Mouse (Mus musculus) liver, postnatal 0 days (tissue): Measurements from ENCODE around the gene Prss22. TPM values are rescaled to one million over a fixed set of nuclear protein-coding genes. Genes with fewer than 3 reads are reported as not detected.

Source experiments
- ATAC-seq: fragments of 200-750 bp; cut with Nextera tagmentation; 2 replicates; pipeline ENCODE4 v1.8.0; 2017; ENCODE audit warnings: mild to moderate bottlenecking, moderate library complexity
- DNase-seq: peaks from one replicate; pipeline ENCODE4 v3.0.0-alpha.2; 2016
- H3K27ac ChIP-seq: fragments of 300-500 bp; sonication (generic); 2 replicates; pipeline ENCODE4 v1.5.1; 2014; ENCODE audit warnings: antibody characterized with exemption, moderate library complexity, mild to moderate bottlenecking, low read depth
- H3K27me3 ChIP-seq: fragments of 300-500 bp; sonication (generic); 2 replicates; pipeline ENCODE4 v1.6.1; 2014; ENCODE audit warnings: low read length, control low read depth, mixed read lengths; ENCODE audit not compliant: insufficient read depth
- H3K36me3 ChIP-seq: fragments of 300-500 bp; sonication (generic); replicated peaks from 2 replicates; pipeline ENCODE4 v1.6.1; 2014; ENCODE audit warnings: mild to moderate bottlenecking, control low read depth, low read length, moderate library complexity, mixed read lengths; ENCODE audit not compliant: insufficient read depth
- H3K4me1 ChIP-seq: fragments of 300-500 bp; sonication (generic); 2 replicates; pipeline ENCODE4 v1.6.1; 2014; ENCODE audit warnings: antibody characterized with exemption, mild to moderate bottlenecking, control low read depth; ENCODE audit not compliant: insufficient read depth
- H3K4me2 ChIP-seq: fragments of 300-500 bp; sonication (generic); 2 replicates; pipeline ENCODE4 v1.6.1; 2014; ENCODE audit warnings: low read depth, mild to moderate bottlenecking, low read length, moderate library complexity, mixed read lengths
- H3K4me3 ChIP-seq: fragments of 300-500 bp; sonication (generic); 2 replicates; pipeline ENCODE4 v1.5.1; 2014; ENCODE audit warnings: low read depth, low read length
- H3K9ac ChIP-seq: fragments of 300-500 bp; sonication (generic); replicated peaks from 2 replicates; pipeline ENCODE4 v1.6.1; 2014; ENCODE audit warnings: mild to moderate bottlenecking, moderate library complexity
- H3K9me3 ChIP-seq: fragments of 300-500 bp; sonication (generic); 2 replicates; pipeline ENCODE4 v1.6.1; 2016; ENCODE audit warnings: mild to moderate bottlenecking, control low read depth, low read length, mixed read lengths
- CTCF ChIP-seq: sonication (generic); IDR thresholded peaks from 2 replicates; pipeline ENCODE4 v1.5.1; 2016; ENCODE audit warnings: antibody characterized with exemption, low read depth
- EP300 ChIP-seq: IDR thresholded peaks from 2 replicates; pipeline ENCODE4 v1.6.1; 2016; ENCODE audit warnings: antibody characterized with exemption, low read depth, mild to moderate bottlenecking
- WGBS: fragments of 180-500 bp; shearing (Covaris S2); extraction: QIAGEN DNeasy Blood & Tissue Kit; methylation state at CpG from one replicate; pipeline ENCODE4 v1.1.7; 2014; ENCODE audit not compliant: insufficient replicate concordance; 5-methylcytosine and 5-hydroxymethylcytosine counted together
- polyA plus RNA-seq: library from polyadenylated mRNA; unstranded; fragments of >200 nt; fragmentation: Nextera tagmentation; extraction: Ambion mirVana; gene quantifications from 2 replicates; pipeline ENCODE4 v1.2.1, GENCODE M21; 2015

Prss22 gene
- polyA plus RNA-seq, 1 experiment from 2014 or later = not detected

DNA sequence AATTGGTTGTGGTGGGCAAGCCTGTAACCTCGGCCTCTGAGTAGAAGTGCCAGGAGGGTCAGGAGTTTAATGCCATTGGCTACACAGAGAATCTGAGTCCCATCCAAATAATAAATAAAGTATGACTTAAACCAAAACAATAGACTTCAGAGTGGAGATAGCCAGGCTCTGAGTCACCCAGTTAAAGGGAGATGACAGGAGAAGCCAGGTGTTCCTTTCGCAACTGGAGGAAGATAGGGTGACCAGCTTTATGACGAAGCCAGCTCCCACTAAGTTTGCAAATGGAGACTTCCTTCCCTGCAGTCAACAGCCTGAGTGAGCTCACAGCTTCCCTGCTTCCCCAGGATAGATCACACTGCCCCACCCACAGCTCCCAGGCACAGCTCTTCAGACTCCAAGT lies 18.4 kb downstream of the Prss22 start:
- TF ChIP-seq CTCF (no peak), EP300 (no peak)
- Histone ChIP-seq H3K27ac (no peak overlapping the region), H3K4me1 (peaks cover 7% of the 10 kb centered on the region), H3K4me3 (no peak overlapping the region), H3K9me3 (no peaks in the 10 kb centered on the region), H3K27me3 (no peaks in the 10 kb centered on the region), H3K9ac (no peak overlapping the region), H3K36me3 (no peaks in the 10 kb centered on the region), H3K4me2 (no peak overlapping the region)
- ATAC-seq = no peak
- WGBS = 66% methylated on average over 3 of the region's 3 CpGs
- no peak for DNase-seq

- WGBS = 72% methylated on average over 4 of the region's 4 CpGs
- H3K36me3 ChIP-seq = no peaks in the 10 kb centered on the region
- peaks cover 3% of the 10 kb centered on the region; the same call in 1 of the 2 replicates for H3K4me1 ChIP-seq
- no peaks in the 10 kb centered on the region for H3K27me3 ChIP-seq
- H3K27ac ChIP-seq = no peak overlapping the region
- no peak overlapping the region for H3K9ac ChIP-seq
- no peak for TF ChIP-seq EP300
- TF ChIP-seq CTCF = no peak
- DNase-seq = no peak
- H3K4me2 ChIP-seq = no peak overlapping the region
- ATAC-seq = peak; percentile 56; the same call in 1 of the 2 replicates
- no peak overlapping the region for H3K4me3 ChIP-seq
- no peaks in the 10 kb centered on the region for H3K9me3 ChIP-seq
Measured at GRCm38 (mm10) chr17:23976665-23977064, 21.2 kb downstream of the Prss22 start.

- DNase-seq (no peak), ATAC-seq (no peak)
- Histone ChIP-seq H3K36me3 (no peaks in the 10 kb centered on the region), H3K27me3 (no peaks in the 10 kb centered on the region), H3K4me2 (no peak overlapping the region), H3K27ac (no peak overlapping the region), H3K9me3 (no peaks in the 10 kb centered on the region), H3K4me3 (no peak overlapping the region), H3K9ac (no peak overlapping the region), H3K4me1 (no peaks in the 10 kb centered on the region)
- WGBS = 67% methylated on average over 9 of the region's 9 CpGs
- TF ChIP-seq EP300 = no peak
- no peak for TF ChIP-seq CTCF
Measured at GRCm38 (mm10) chr17:23971315-23971714, 26.6 kb downstream of the Prss22 start.

DNA sequence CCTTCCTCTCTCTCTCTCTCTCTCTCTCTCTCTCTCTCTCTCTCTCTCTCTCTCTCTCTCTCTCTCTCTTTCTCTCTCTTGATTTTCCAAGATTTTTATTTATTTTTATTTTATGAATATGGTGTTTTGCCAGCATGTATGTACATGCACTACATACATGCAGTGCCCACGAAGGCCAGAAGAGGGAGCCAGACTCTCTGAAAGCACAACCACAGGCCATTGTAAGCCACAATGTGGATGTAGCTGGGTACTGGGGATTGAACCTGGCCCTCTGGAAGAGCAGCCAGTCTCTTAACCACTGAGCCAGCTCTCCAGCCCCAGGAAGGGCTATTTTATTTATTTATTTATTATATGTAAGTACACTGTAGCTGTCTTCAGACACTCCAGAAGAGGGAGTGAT lies 28.7 kb downstream of the Prss22 start:
- Histone ChIP-seq H3K4me3 (no peak overlapping the region), H3K27me3 (no peaks in the 10 kb centered on the region), H3K9me3 (no peaks in the 10 kb centered on the region), H3K27ac (no peak overlapping the region), H3K36me3 (no peaks in the 10 kb centered on the region), H3K9ac (no peak overlapping the region), H3K4me2 (no peak overlapping the region), H3K4me1 (no peaks in the 10 kb centered on the region)
- DNase-seq (peak; percentile 83), ATAC-seq (no peak)
- WGBS = 4% methylated on average over 1 of the region's 1 CpGs
- TF ChIP-seq EP300 (no peak), CTCF (peak; percentile 85)

GRCm38 (mm10) chr17:23968780-23969179 lies 29.1 kb downstream of the Prss22 start:
- DNase-seq (no peak), ATAC-seq (no peak)
- H3K27me3 ChIP-seq = no peaks in the 10 kb centered on the region
- 50% methylated on average over 2 of the region's 2 CpGs for WGBS
- H3K4me3 ChIP-seq = no peak overlapping the region
- TF ChIP-seq EP300 (no peak), CTCF (peak; percentile 19; the same call in 1 of the 2 replicates)
- no peak overlapping the region for H3K27ac ChIP-seq
- H3K4me1 ChIP-seq = no peaks in the 10 kb centered on the region
- no peaks in the 10 kb centered on the region for H3K9me3 ChIP-seq
- no peaks in the 10 kb centered on the region for H3K36me3 ChIP-seq
- no peak overlapping the region for H3K9ac ChIP-seq
- H3K4me2 ChIP-seq = no peak overlapping the region

GRCm38 (mm10) chr17:23966658-23967401 lies 31.1 kb downstream of the Prss22 start:
- H3K36me3 ChIP-seq = no peaks in the 10 kb centered on the region
- peak; percentile 21 for DNase-seq
- no peak overlapping the region for H3K4me3 ChIP-seq
- TF ChIP-seq EP300 (no peak), CTCF (no peak)
- 48% methylated on average over 10 of the region's 10 CpGs for WGBS
- no peaks in the 10 kb centered on the region for H3K27me3 ChIP-seq
- H3K4me1 ChIP-seq = no peaks in the 10 kb centered on the region
- ATAC-seq = peak; percentile 78
- no peaks in the 10 kb centered on the region for H3K9me3 ChIP-seq
- H3K9ac ChIP-seq = no peak overlapping the region
- no peak overlapping the region for H3K27ac ChIP-seq
- no peak overlapping the region for H3K4me2 ChIP-seq
